Mouse (Mus musculus) CH12.LX (cell line): ENCODE data around the gene Gm44973.

ENCODE experiments used
- CTCF ChIP-seq, 2 experiments: IDR thresholded peaks in 1 of 2; conservative IDR thresholded peaks in 1 of 2; 2 replicates each; pipeline ENCODE4 v1.5.1; 2011 to 2012; ENCODE audit warnings: low read depth in 2 of 2, low read length in 2 of 2, improper control_type of control experiment in 1 of 2, inconsistent platforms in 1 of 2, mild to moderate bottlenecking in 1 of 2, moderate library complexity in 1 of 2
- HCFC1 ChIP-seq: IDR thresholded peaks from 2 replicates; pipeline ENCODE4 v1.6.1; 2012; ENCODE audit warnings: low read depth, mild to moderate bottlenecking, inconsistent platforms, low read length, improper control_type of control experiment
- KAT2A ChIP-seq: IDR thresholded peaks from 2 replicates; pipeline ENCODE4 v1.6.1; 2012; ENCODE audit warnings: low read length, improper control_type of control experiment, inconsistent platforms; ENCODE audit not compliant: insufficient replicate concordance
- MXI1 ChIP-seq: IDR thresholded peaks from 2 replicates; pipeline ENCODE4 v1.6.1; 2011; ENCODE audit warnings: mild to moderate bottlenecking, low read depth, low read length, improper control_type of control experiment
- NELFE ChIP-seq: IDR thresholded peaks from 2 replicates; pipeline ENCODE4 v1.6.1; 2011; ENCODE audit warnings: low read depth, low read length, improper control_type of control experiment
- NRF1 ChIP-seq: IDR thresholded peaks from 2 replicates; pipeline ENCODE4 v1.6.1; 2014; ENCODE audit warnings: low read depth, mild to moderate bottlenecking, inconsistent platforms, low read length, improper control_type of control experiment, moderate library complexity
- POLR2A ChIP-seq: IDR thresholded peaks from 2 replicates; pipeline ENCODE4 v1.6.1; 2011; ENCODE audit warnings: low read depth, mild to moderate bottlenecking, improper control_type of control experiment, low read length
- ZKSCAN1 ChIP-seq: IDR thresholded peaks from 2 replicates; pipeline ENCODE4 v1.6.1; 2012; ENCODE audit warnings: low read depth, inconsistent platforms, low read length, improper control_type of control experiment, borderline replicate concordance
- ZNF384 ChIP-seq: IDR thresholded peaks from 2 replicates; pipeline ENCODE4 v1.6.1; 2012; ENCODE audit warnings: low read depth, low read length, improper control_type of control experiment, inconsistent platforms

DNA sequence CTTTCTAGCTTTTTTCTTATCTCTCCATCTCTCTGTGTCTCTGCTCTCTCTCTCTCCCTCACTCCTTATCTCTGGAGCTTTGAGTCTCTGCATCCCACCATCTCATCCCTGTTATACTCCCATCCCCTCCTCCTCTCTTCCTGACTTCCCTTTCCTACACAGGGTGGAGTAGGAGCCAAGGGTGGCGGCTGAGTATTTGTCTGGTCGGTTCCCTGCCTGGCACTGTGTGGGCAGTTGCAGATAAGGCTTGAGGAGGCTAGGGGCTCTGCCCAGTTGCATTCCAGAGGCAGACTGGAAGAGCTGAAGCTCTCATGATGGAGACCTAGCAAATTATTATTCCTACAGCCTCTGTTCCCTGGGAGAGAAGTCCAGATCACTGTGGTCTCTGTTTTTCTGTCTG, 27.0 kb upstream of the Gm44973 start:
- no peak for TF ChIP-seq CTCF (conservative IDR thresholded peaks at IDR 0.05 in 1 of 2, IDR thresholded peaks at IDR 0.05 in 1 of 2; ENCODE audit: low read depth in 2 of 2, low read length in 2 of 2)
- TF ChIP-seq ZNF384: no peak
- no peak for TF ChIP-seq MXI1
- TF ChIP-seq POLR2A: no peak
- no peak for TF ChIP-seq HCFC1
- TF ChIP-seq KAT2A: no peak
- TF ChIP-seq NELFE: no peak
- TF ChIP-seq NRF1: no peak
- no peak for TF ChIP-seq ZKSCAN1
